Mouse (Mus musculus) cerebellum, adult 2 months (tissue): Measurements from ENCODE around the gene Snd1. TPM values are rescaled to one million over a fixed set of nuclear protein-coding genes. Genes with fewer than 3 reads are reported as not detected.
"Not testable (repeated sequence)": the region's sequence is repeated elsewhere in the genome, so short reads cannot be mapped to it uniquely, and the experiment has no call there.

ENCODE experiments used
- DNase-seq, 2 experiments: peaks; one replicate each; pipeline ENCODE4 v3.0.0; 2021
- H3K27ac ChIP-seq: fragments of 200-500 bp; 2 replicates; pipeline ENCODE4 v1.5.1; 2012; ENCODE audit warnings: low read length, control low read depth, inconsistent platforms; ENCODE audit not compliant: insufficient read depth
- H3K27me3 ChIP-seq: fragments of 200-500 bp; 2 replicates; pipeline ENCODE4 v1.6.1; 2012; ENCODE audit warnings: inconsistent platforms, mild to moderate bottlenecking, low read length, moderate library complexity; ENCODE audit not compliant: control insufficient read depth, insufficient read depth
- H3K4me1 ChIP-seq: fragments of 200-500 bp; 2 replicates; pipeline ENCODE4 v1.6.1; 2011; ENCODE audit warnings: low read length; ENCODE audit not compliant: control insufficient read depth, insufficient read depth
- H3K4me3 ChIP-seq: fragments of 200-500 bp; replicated peaks from 2 replicates; pipeline ENCODE3; 2011; ENCODE audit warnings: mild to moderate bottlenecking, low read depth, low read length, control low read depth; ENCODE audit not compliant: insufficient read depth
- CTCF ChIP-seq: fragments of 200-500 bp; IDR thresholded peaks from 2 replicates; pipeline ENCODE4 v1.5.1; 2011; ENCODE audit warnings: low read depth, mild to moderate bottlenecking, control low read depth, low read length, moderate library complexity, borderline replicate concordance; ENCODE audit not compliant: insufficient read depth
- POLR2A ChIP-seq: fragments of 200-500 bp; IDR thresholded peaks from 2 replicates; pipeline ENCODE4 v1.6.1; 2011; ENCODE audit warnings: low read length, control low read depth, borderline replicate concordance; ENCODE audit not compliant: insufficient read depth
- whole genome bisulfite sequencing: fragments of 180-500 bp; shearing (Covaris S2); methylation state at CpG from one replicate; pipeline ENCODE4 v1.1.7; 2018; 5-methylcytosine and 5-hydroxymethylcytosine counted together
- polyA plus RNA-seq: library from polyadenylated mRNA; depleted of rRNA; stranded (reverse); fragments of >200 nt; gene quantifications from 2 replicates; pipeline ENCODE4 v1.2.3, GENCODE M21; 2012

Snd1 gene
- polyA plus RNA-seq, 1 experiment, result 57.0 TPM

DNA sequence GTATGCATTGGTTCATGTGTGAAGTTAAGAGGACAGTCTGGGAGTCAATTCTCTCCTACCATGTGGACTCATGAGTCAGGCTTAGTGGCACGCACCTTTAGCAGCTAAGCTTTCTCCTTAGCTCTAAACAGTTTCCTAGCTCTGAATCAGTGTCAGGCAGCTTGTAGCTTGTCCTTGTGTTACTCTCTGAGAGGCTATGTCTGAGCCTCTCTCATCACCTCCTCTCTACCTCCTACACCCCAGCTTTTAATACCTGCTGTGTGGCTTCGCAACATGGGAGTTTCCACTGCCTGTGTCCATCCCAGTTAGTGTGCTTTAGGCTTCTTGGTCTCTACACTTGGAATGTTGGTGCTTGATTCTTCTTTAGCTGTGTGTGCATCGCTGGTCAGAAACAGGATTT, 39.3 kb downstream of the Snd1 start:
- Histone ChIP-seq H3K27me3 (no peaks in the 10 kb centered on the region), H3K4me1 (no peaks in the 10 kb centered on the region), H3K27ac (no peak overlapping the region), H3K4me3 (no peak overlapping the region)
- 94% methylated on average over 3 of the region's 3 CpGs for WGBS
- TF ChIP-seq POLR2A (no peak), CTCF (no peak)
- DNase-seq, result no peak

DNA sequence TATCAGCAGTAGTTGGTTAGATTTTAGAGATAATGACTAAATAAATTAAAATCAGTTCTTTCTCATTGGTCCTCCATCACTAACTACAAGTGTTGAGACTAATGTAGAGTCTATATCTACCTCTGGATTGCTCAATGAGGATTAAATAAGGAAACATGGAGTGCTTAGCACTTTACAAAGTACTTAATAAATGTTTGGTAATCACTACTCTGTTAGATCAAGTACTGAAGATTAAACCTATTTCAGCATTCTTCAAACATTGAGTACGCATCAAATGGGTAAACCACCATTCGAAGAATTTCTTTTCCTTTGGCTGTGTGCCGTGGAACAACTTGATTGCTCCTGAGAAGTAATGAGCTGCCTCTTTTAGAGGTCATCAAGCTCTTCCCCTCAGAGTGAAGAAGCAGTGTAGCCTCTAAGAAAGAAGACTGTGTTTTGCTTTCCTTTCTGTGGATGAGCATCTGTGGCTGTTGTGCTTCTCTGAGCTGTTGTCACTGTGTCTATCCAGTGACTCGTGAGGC, 40.0 kb downstream of the Snd1 start:
- WGBS, result 95% methylated on average over 4 of the region's 4 CpGs
- H3K27me3 ChIP-seq, result no peaks in the 10 kb centered on the region
- TF ChIP-seq POLR2A (no peak), CTCF (no peak)

DNA sequence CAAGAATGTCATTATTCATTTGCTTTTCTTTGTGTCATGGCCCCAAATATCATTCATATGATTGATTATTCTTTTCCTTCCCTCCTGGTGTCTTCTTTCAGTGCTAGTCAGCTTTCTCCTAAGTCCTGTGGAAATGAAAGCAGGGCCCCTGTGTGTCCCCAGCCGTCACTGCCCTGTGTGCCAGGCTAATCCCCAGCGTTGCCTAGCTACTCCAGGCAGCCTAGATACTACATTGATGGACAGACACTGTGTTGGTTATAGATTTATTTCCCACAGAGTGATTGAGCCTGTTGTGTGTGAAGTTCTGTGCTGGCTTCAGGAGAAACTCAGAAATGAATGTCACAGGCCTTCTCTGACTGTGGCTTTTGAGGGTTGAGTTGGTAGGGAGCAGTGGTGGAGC, 41.7 kb downstream of the Snd1 start:
- H3K27ac ChIP-seq, result no peak overlapping the region
- DNase-seq, result no peak
- no peaks in the 10 kb centered on the region for H3K4me1 ChIP-seq
- TF ChIP-seq CTCF (no peak), POLR2A (no peak)
- 30% methylated on average over 2 of the region's 2 CpGs for WGBS
- H3K4me3 ChIP-seq, result no peak overlapping the region
- no peaks in the 10 kb centered on the region for H3K27me3 ChIP-seq

More for the DNA sequence above, 40.0 kb downstream of the Snd1 start:
- H3K4me1 ChIP-seq, result no peaks in the 10 kb centered on the region
- H3K27ac ChIP-seq, result no peak overlapping the region
- DNase-seq, result no peak
- no peak overlapping the region for H3K4me3 ChIP-seq

DNA sequence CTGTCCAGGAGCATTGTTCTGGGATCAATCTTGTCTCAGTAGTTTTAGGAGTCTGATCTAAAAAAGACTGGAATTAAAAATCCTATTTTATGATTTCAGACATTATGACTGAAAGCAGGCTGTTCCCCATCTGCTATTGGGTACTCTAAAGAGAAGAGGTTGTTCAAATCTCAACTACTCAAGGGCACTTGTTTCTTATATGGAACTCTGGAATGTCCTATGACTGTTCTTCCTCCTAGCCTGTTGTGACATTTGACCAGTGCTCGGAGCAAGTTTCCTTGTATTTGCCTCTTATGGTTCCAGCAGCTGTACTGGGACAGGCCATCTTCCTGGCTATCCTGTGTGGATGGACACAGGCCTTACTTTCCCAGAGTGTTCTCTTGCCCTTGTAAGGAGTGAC, 42.1 kb downstream of the Snd1 start:
- Histone ChIP-seq H3K27me3 (no peaks in the 10 kb centered on the region), H3K4me1 (no peaks in the 10 kb centered on the region), H3K27ac (no peak overlapping the region), H3K4me3 (no peak overlapping the region)
- 87% methylated on average over 1 of the region's 1 CpGs for WGBS
- DNase-seq, result no peak
- TF ChIP-seq CTCF, result no peak

DNA sequence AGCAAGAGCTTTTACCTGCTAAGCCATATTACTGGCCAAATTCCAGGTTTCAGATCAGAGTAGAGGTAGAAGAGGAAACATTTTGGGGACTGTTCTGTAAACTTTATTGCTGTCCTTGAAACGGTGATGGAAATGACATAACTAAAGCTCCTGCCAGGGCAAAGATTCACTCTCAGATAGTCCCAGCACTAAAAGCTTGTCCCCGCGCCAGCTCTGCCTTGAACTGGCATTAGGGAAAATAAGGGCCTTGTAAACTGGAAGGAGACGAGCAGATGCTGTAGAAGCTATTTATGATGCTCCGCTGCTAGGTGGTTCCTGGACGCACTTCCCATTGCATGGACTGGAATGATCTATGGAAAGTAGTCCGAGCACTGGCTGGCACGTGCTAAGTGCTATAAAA, 44.5 kb downstream of the Snd1 start:
- Histone ChIP-seq H3K4me1 (no peaks in the 10 kb centered on the region), H3K4me3 (no peak overlapping the region), H3K27ac (no peak overlapping the region), H3K27me3 (no peaks in the 10 kb centered on the region)
- WGBS, result 73% methylated on average over 8 of the region's 8 CpGs
- no peak for DNase-seq
- TF ChIP-seq POLR2A, result no peak
- no peak for TF ChIP-seq CTCF

DNA sequence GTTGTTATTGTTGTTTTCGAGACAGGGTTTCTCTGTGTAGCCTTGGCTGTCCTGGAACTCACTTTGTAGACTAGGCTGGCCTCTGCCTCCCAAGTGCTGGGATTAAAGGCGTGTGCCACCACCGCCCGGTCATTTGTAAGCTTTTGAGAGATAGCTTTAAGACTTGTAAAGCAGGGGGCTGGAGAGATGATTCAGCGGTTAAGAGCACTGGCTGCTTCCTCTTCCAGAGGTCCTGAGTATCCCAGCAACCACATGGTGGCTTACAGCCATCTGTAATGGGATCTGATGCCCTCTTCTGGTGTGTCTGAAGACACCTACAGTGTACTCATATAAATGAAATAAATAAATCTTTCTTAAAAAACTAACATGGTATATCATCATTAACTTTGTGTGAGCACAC, 45.8 kb downstream of the Snd1 start:
- 87% methylated on average over 5 of the region's 5 CpGs for WGBS
- H3K27ac ChIP-seq, H3K4me3 ChIP-seq, H3K27me3 ChIP-seq, DNase-seq, H3K4me1 ChIP-seq: not testable (repeated sequence)

DNA sequence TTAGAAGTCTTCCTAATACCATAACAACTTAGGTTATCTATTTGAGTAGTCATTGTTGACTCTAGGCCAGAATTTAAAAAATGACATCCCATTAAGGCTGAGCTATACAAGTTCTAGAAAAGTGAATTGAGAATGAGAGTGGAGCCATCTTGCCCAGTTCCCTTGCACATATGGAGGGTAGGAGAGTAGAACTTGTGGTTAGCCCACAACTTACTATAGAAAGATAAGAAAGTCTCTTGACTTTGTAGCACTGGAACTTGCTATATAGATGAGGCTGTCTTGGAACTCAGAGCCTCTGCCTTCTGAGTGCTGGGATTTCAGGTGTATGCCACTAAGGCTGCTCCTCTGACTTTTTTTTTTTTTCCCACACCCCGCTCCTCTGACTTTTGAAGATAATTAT, 46.5 kb downstream of the Snd1 start:
- no peak for DNase-seq
- H3K4me1 ChIP-seq, result no peaks in the 10 kb centered on the region
- no peak overlapping the region for H3K27ac ChIP-seq
- TF ChIP-seq POLR2A, result no peak
- no peak for TF ChIP-seq CTCF
- H3K27me3 ChIP-seq, result no peaks in the 10 kb centered on the region
- WGBS, result 100% methylated on average over 1 of the region's 1 CpGs
- H3K4me3 ChIP-seq, result no peak overlapping the region

DNA sequence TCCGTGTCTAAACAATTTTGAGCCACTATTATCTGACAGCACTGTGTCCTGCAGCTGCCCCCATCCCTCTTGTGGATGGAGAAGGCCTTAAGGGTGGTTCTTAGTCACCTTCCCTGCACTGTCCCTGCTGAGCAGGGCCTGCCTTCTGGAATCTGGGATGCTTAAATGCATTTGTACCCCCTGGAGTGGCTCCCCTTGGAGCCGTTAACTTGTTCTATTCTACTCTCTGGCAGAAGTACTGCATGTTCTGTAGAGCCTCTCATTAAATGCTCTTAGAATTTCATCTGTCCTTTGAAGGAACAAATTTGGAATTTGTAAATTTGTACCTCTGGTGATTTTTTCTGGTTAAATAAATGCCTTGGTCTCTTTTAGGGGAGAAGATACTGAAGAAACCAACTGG, 50.6 kb downstream of the Snd1 start:
- DNase-seq, result no peak
- WGBS, result 78% methylated on average over 2 of the region's 2 CpGs
- TF ChIP-seq CTCF, result no peak
- no peak for TF ChIP-seq POLR2A

DNA sequence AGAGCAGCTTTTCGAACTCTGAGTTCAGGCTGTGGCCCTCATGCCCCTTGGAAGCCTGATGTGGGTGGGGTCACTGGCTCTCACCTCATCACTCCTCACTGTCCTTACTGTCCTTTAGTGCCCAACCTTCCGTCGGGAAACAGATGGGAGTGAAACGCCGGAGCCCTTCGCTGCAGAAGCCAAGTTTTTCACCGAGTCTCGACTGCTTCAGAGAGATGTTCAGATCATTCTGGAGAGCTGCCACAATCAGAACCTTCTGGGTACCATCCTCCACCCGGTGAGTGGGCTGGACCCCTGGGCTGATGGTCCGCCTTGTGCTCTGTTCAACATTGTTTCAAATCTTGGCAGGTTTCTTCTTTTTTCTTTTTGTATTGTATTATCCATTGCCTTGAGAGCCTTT, 52.5 kb downstream of the Snd1 start:
- no peak for DNase-seq
- WGBS, result 36% methylated on average over 10 of the region's 10 CpGs

More for the DNA sequence above, 50.6 kb downstream of the Snd1 start:
- H3K27ac ChIP-seq, result no peak overlapping the region
- no peaks in the 10 kb centered on the region for H3K27me3 ChIP-seq
- peaks cover 17% of the 10 kb centered on the region for H3K4me1 ChIP-seq
- H3K4me3 ChIP-seq, result no peak overlapping the region

More for the DNA sequence above, 52.5 kb downstream of the Snd1 start:
- no peak overlapping the region for H3K27ac ChIP-seq
- peaks cover 22% of the 10 kb centered on the region for H3K4me1 ChIP-seq
- H3K27me3 ChIP-seq, result no peaks in the 10 kb centered on the region
- H3K4me3 ChIP-seq, result no peak overlapping the region
- TF ChIP-seq POLR2A, result no peak
- TF ChIP-seq CTCF, result no peak
